In the genomic region with DNA sequence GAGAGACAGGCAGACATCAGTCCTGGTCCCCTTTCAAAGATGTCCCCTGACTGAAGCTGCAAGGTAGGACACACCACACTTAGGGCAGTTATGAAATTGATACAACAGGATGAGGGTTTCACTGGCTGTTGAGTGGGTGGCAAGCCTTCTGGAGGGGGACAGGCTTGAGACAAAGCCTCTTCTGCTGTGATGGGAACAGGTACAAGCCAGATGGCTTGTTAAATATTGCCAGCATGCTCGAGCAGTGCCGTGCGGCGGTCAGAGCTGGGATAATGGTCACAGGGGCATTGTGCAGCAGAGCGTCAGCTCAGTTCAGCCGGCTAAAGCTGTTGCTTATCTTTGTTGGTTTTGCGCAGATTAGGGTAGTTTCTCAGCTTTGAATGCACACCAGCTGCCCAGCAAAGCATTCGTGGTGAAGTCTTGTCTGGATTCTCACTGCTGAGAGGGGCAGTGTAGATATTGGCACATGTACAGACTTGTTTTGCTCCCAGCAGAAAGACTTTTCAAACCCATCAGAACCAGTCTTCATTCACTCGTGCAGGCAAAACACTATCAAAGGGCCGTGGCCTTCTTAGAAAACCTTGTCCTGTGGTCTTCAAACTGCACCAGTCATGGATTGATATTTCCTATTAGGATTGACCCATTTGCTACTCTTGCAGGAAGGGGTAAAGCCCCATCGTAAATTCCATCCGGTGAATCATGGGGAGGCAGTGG, we compare ENCODE assay signal across 10 mouse cellular contexts.
DNase-seq lines count a peak whose midpoint lies in the region; ATAC-seq and TF ChIP-seq lines count a peak whose summit lies in the region.
"Had no signal": no experiment of that assay in that cellular context is flagged by ENCODE, and none has a peak within 500 bp of the region (broad histone marks: within the 10 kb centered on the region; RNA-seq: fewer than 3 reads in every experiment).

No protein-coding gene starts in this region.

- ATAC-seq in liver, postnatal 0 days, result no peak; the same call in 1 of the 2 replicates

- WGBS in liver, postnatal 0 days (ENCODE audit: insufficient replicate concordance), result 46% methylated on average over 12 of the region's 12 CpGs

- peak; percentile 35 for TF ChIP-seq CTCF in liver, postnatal 0 days (IDR thresholded peaks at IDR 0.05; ENCODE audit: low read depth)

- no peak overlapping the region for H3K9ac ChIP-seq in liver, postnatal 0 days (replicated peaks)

- no peaks in the 10 kb centered on the region for H3K27me3 ChIP-seq in liver, postnatal 0 days (ENCODE audit: insufficient read depth, low read length)

- H3K9me3 ChIP-seq in liver, postnatal 0 days (ENCODE audit: low read length), result no peaks in the 10 kb centered on the region

- intact Hi-C loops in gastrocnemius, postnatal 14 days (cut with DNase I; ENCODE audit: low total_unique reads), result no loop called here

- peak overlapping the region; percentile 1; the same call in 1 of the 2 replicates for H3K27ac ChIP-seq in liver, postnatal 0 days (ENCODE audit: low read depth)
- H3K27ac ChIP-seq: layer of hippocampus, adult 2 months had no signal

- no peak overlapping the region for H3K4me3 ChIP-seq in liver, postnatal 0 days (ENCODE audit: low read depth, low read length)
- H3K4me3 ChIP-seq: layer of hippocampus, adult 2 months had no signal

- H3K4me1 ChIP-seq in liver, postnatal 0 days (ENCODE audit: insufficient read depth), result peaks cover 8% of the 10 kb centered on the region; the same call in 1 of the 2 replicates

- no peak for TF ChIP-seq EP300 in liver, postnatal 0 days (IDR thresholded peaks at IDR 0.05; ENCODE audit: low read depth)

- H3K4me2 ChIP-seq in liver, postnatal 0 days (ENCODE audit: low read depth, low read length), result no peak overlapping the region

- peak; percentile 26 for DNase-seq in embryo, embryonic 10 days (ENCODE audit: low spot score)
- DNase-seq in embryo, embryonic 9.5 days (ENCODE audit: extremely low spot score), result no peak
- peak; percentile 12 for DNase-seq in cerebellum, adult 9-11 months
- DNase-seq in kidney, adult 9 months, result peak; percentile 31
- peak; percentile 24 for DNase-seq in liver, postnatal 0 days
- DNase-seq in adrenal gland, postnatal 36 days, result no peak
- DNase-seq in ovary, adult 18-20 months (ENCODE audit: low spot score), result no peak
- DNase-seq in gastrocnemius, postnatal 14 days, result no peak
- DNase-seq: thymus, postnatal 25 days had no signal

- H3K36me3 ChIP-seq in liver, postnatal 0 days (replicated peaks; ENCODE audit: insufficient read depth, low read length), result no peaks in the 10 kb centered on the region

Comparison
In these comparisons a context has a peak if more than half of its experiments do, and no peak if none do; other contexts are left out.
1. DNase-seq: peak in embryo, embryonic 10 days (single experiment), cerebellum, adult 9-11 months (single experiment), kidney, adult 9 months (single experiment) and liver, postnatal 0 days (single experiment); none in embryo, embryonic 9.5 days (single experiment), adrenal gland, postnatal 36 days (0 of 2), ovary, adult 18-20 months (single experiment) and gastrocnemius, postnatal 14 days (single experiment).